Mouse (Mus musculus) adrenal gland, adult 2 months (tissue): ENCODE data around the gene Hist1h1d. TPM values are rescaled to one million over a fixed set of nuclear protein-coding genes. Genes with fewer than 3 reads are reported as not detected.
"Not testable (repeated sequence)": the region's sequence is repeated elsewhere in the genome, so short reads cannot be mapped to it uniquely, and the experiment has no call there.

Experiments used
- DNase-seq: peaks from one replicate; pipeline ENCODE4 v3.0.0; 2021
- microRNA-seq, 2 experiments: library from miRNA; unstranded; fragments of <30 nt; microRNA quantifications; one replicate each; pipeline ENCODE4 v1.2.0; 2021
- polyA plus RNA-seq: library from polyadenylated mRNA; depleted of rRNA; stranded (reverse); fragments of >200 nt; gene quantifications from 2 replicates; pipeline ENCODE4 v1.2.3, GENCODE M21; 2012; rRNA removed
- total RNA-seq, 2 experiments: library from RNA; stranded (reverse); gene quantifications; 2 replicates each; pipeline ENCODE4 v1.2.3; 2021

The Hist1h1d gene
- total and polyA plus RNA-seq, 3 experiments = 2.4 to 3.4 TPM; not detected in 1

DNA sequence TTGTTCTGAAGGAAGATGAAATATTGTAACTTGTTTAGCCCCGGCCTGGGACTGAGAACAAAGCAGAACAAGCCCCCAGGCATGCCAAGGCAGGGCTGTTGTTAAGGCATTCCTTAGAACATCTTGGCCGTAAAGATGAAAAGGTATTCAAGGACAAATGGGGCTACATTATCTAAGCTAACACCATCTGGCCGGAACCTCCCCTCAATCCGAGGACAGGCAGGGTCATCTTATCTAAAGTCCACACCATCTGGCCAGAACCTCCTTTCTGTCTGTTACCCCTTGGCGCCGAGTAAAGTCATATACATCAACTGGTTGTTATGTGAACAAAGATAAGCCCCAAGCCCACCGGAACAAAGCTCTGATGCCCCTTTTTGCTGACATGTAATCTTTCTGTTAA, 38.8 kb downstream of the Hist1h1d start:
- DNase-seq = not testable (repeated sequence)

GRCm38 (mm10) chr13:23592614-23593013, 39.6 kb downstream of the Hist1h1d start:
- DNase-seq = no peak

GRCm38 (mm10) chr13:23593051-23593770, 40.1 kb downstream of the Hist1h1d start:
- no peak for DNase-seq

- DNase-seq = no peak
Measured at GRCm38 (mm10) chr13:23595185-23595584, 42.1 kb downstream of the Hist1h1d start.

DNA sequence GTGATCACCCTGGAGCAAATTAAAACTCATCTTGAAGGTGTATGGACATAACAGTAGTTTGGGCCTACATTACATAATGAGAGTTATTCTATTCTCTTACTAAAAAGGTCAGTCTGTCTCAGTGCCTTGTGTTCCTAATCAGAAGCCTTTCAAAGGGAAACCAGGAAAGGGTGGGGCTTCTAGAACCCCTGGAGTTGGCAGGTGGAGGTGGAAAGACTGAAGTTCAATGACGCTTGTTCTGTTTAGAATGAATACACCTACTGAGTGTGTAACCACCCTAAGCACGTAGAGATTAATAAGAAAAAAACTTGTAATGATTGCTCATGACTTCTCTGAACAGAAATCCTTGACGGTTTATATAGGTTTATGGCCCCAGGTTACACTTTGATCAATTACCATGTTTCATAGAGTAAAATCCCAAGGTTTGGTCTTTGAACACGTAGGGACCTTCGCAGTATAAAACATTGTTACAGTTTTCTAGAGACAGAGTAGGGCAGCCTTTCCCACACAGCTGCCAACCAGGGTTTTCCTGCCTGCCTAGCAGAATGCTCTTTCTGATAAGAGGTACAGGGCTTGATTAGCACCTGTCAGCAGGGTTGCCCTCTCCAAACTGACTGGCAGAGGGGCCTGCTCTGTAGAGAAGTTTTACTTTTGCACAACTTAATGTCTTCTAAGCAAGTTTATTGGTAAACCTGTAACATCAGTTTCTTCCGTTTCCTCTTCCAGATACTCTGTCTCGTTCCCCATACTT, 42.7 kb downstream of the Hist1h1d start:
- DNase-seq = no peak

GRCm38 (mm10) chr13:23597957-23598356, 44.9 kb downstream of the Hist1h1d start:
- DNase-seq = peak; percentile 77

GRCm38 (mm10) chr13:23603182-23603699, 50.2 kb downstream of the Hist1h1d start:
- DNase-seq = no peak

DNA sequence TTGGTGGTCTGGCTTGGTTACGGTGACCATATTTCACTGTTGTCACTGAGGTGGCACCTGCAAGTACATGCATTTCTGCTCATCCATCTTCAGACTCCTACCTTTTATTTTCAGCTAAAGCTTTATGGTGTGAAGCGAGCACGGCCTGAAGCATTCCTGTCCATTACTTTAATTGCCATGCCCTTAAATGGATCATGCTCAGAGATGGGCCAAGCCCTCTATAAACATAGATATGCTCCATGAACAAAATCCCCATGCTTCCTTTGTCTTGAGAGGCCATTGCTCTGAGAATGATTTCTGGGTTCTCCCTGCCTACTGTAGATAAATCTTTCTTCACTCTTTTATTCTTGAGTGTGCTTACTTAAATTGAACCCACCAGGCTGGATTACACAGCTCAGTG, 51.4 kb downstream of the Hist1h1d start:
- DNase-seq = no peak

DNA sequence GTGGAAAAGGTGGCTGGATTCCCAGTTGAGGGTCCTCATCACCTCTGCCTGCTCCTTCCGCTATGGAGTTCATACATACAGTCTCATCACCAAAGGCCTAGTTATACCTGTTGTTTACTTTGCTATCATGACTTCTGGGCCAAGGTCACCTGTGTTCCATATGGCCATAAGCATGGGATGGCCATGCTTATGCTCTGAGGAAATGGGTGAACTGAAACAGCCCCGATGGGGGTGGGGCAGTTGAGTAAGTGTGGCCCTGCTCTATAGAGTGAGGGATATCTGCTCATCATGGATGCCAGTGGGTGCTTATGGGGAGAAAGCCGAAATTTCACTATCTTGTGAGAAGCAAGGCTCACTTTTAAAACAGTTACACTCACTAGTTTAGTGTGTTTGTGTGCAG, 52.0 kb downstream of the Hist1h1d start:
- no peak for DNase-seq

DNA sequence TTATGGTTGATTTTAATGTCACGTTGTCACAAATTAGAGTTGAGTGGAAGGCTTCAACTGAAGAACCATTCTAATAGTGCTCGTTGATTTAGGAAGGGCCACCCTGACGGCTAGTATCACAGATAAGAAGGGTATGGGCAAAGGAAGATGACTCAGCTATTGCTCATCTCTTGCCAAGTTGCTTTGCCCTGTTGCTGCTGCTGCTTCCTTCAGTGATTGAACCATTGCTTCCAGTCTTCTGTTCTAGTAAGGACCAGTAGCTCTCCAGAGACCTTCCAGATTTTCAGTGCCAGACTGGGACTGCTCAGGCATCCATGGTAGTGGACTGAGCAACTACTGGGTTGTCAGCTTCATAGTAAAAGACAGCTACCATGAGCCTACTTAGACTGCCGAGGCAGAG, 56.1 kb downstream of the Hist1h1d start:
- DNase-seq = no peak

DNA sequence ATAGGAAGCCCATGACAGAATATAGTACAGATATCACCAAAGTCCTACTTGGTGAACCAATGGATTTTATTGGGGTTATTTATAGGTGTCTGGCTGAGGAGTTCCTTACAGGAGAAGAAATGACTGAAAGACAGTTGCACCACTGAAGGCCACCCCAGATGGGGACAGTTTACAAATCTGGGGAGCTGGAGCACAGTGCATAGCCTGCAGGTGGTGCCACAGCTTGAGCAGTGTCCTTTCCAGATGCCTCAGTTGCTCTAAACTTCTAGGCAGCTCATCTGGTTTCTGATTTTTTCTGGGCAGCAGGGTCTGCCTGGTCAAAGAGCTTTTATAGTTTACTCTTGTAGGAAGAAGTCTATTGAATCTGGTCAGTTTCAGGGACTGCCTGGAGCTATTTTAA, 56.8 kb downstream of the Hist1h1d start:
- no peak for DNase-seq

Small RNAs within 50 kb of the gene (microRNA-seq; reads per million reads assigned to microRNA genes)
- gene Gm44297 (0 reads per million in 2 experiments), gene Gm44359 (0 reads per million in 2 experiments), gene Gm44394 (0 reads per million in 2 experiments), gene n-TStga1 (0 to 1.7 reads per million in 2 experiments)

Other genes starting within 250 kb of the Hist1h1d start
Only the 30 nearest of the 34 such genes appear.
- 10 to 100 TPM; 16.3 to 20.7 TPM for gene Zfp322a, start 184.1 kb upstream of the Hist1h1d start, total RNA-seq
- 0.40 and 0.53 TPM in 2 replicates for gene Zfp322a, start 184.1 kb upstream of the Hist1h1d start, polyA plus RNA-seq
- 1 to 10 TPM; 7.0 to 8.5 TPM for gene Abt1, start 129.4 kb upstream of the Hist1h1d start, total RNA-seq
- gene Abt1, start 129.4 kb upstream of the Hist1h1d start, polyA plus RNA-seq = 1.1 TPM in 2 replicates
- not detected for gene Btn1a1, start 87.4 kb upstream of the Hist1h1d start, total RNA-seq
- not detected in 2 replicates for gene Btn1a1, start 87.4 kb upstream of the Hist1h1d start, polyA plus RNA-seq
- gene Btn2a2, start 64.4 kb upstream of the Hist1h1d start, total RNA-seq = not detected
- not detected in 2 replicates for gene Btn2a2, start 64.4 kb upstream of the Hist1h1d start, polyA plus RNA-seq
- 100 to 1,000 TPM; 338 to 400 TPM for gene Hist1h4h, start 22.2 kb upstream of the Hist1h1d start, total RNA-seq
- 20.2 and 33.8 TPM in 2 replicates for gene Hist1h4h, start 22.2 kb upstream of the Hist1h1d start, polyA plus RNA-seq
- 10 to 100 TPM; 17.9 to 20.0 TPM for gene Hist1h2af, start 19.4 kb upstream of the Hist1h1d start, total RNA-seq
- 24.9 and 66.0 TPM in 2 replicates for gene Hist1h2af, start 19.4 kb upstream of the Hist1h1d start, polyA plus RNA-seq
- 1 to 10 TPM; 2.2 to 7.1 TPM for gene Hist1h3g, start 17.8 kb upstream of the Hist1h1d start, total RNA-seq
- gene Hist1h3g, start 17.8 kb upstream of the Hist1h1d start, polyA plus RNA-seq = 3.2 and 3.5 TPM in 2 replicates
- 1 to 10 TPM; 3.0 to 3.2 TPM for gene Hist1h2bh, start 9.9 kb upstream of the Hist1h1d start, total RNA-seq
- 1.2 and 1.5 TPM in 2 replicates for gene Hist1h2bh, start 9.9 kb upstream of the Hist1h1d start, polyA plus RNA-seq
- gene Hist1h3f, start 9.2 kb upstream of the Hist1h1d start, total RNA-seq = 10 to 100 TPM; 16.8 to 18.0 TPM
- gene Hist1h3f, start 9.2 kb upstream of the Hist1h1d start, polyA plus RNA-seq = 3.0 and 3.1 TPM in 2 replicates
- 10 to 100 TPM; 37.2 to 51.6 TPM for gene Hist1h4f, start 1.6 kb upstream of the Hist1h1d start, total RNA-seq
- gene Hist1h4f, start 1.6 kb upstream of the Hist1h1d start, polyA plus RNA-seq = 0.40 and 2.2 TPM in 2 replicates
- gene Hist1h3e, start 9.1 kb downstream of the Hist1h1d start, total RNA-seq = 10 to 100 TPM; 41.4 to 51.2 TPM
- gene Hist1h3e, start 9.1 kb downstream of the Hist1h1d start, polyA plus RNA-seq = 12.8 and 14.0 TPM in 2 replicates
- gene Hist1h2ae, start 18.0 kb downstream of the Hist1h1d start, total RNA-seq = 1 to 10 TPM; 2.7 to 4.9 TPM
- gene Hist1h2ae, start 18.0 kb downstream of the Hist1h1d start, polyA plus RNA-seq = 0.90 and 3.7 TPM in 2 replicates
- gene Hist1h2bg, start 18.1 kb downstream of the Hist1h1d start, total RNA-seq = 10 to 100 TPM; 41.1 to 60.2 TPM
- 25.3 and 27.0 TPM in 2 replicates for gene Hist1h2bg, start 18.1 kb downstream of the Hist1h1d start, polyA plus RNA-seq
- 10 to 100 TPM; 17.9 to 21.6 TPM for gene Hist1h2bf, start 20.9 kb downstream of the Hist1h1d start, total RNA-seq
- 0.80 and 5.5 TPM in 2 replicates for gene Hist1h2bf, start 20.9 kb downstream of the Hist1h1d start, polyA plus RNA-seq
- gene Hist1h2ad, start 21.1 kb downstream of the Hist1h1d start, total RNA-seq = 1 to 10 TPM; 2.9 to 6.4 TPM
- gene Hist1h2ad, start 21.1 kb downstream of the Hist1h1d start, polyA plus RNA-seq = 2.5 and 3.2 TPM in 2 replicates
- gene Hist1h3d, start 22.5 kb downstream of the Hist1h1d start, total RNA-seq = 1 to 10 TPM; 3.7 to 6.5 TPM
- gene Hist1h3d, start 22.5 kb downstream of the Hist1h1d start, polyA plus RNA-seq = 3.7 TPM in 2 replicates
- gene Hist1h4d, start 28.3 kb downstream of the Hist1h1d start, total RNA-seq = 100 to 1,000 TPM; 118 to 129 TPM
- 2.6 and 2.7 TPM in 2 replicates for gene Hist1h4d, start 28.3 kb downstream of the Hist1h1d start, polyA plus RNA-seq
- gene Hist1h2be, start 67.9 kb downstream of the Hist1h1d start, total RNA-seq = 10 to 100 TPM; 11.3 to 14.8 TPM
- 1.7 and 2.0 TPM in 2 replicates for gene Hist1h2be, start 67.9 kb downstream of the Hist1h1d start, polyA plus RNA-seq
- gene Hist1h1e, start 69.3 kb downstream of the Hist1h1d start, total RNA-seq = 10 to 100 TPM; 44.2 to 71.4 TPM
- 1.0 and 1.2 TPM in 2 replicates for gene Hist1h1e, start 69.3 kb downstream of the Hist1h1d start, polyA plus RNA-seq
- gene Hist1h2ac, start 130.7 kb downstream of the Hist1h1d start, total RNA-seq = 1 to 10 TPM; 2.0 to 2.5 TPM
- gene Hist1h2ac, start 130.7 kb downstream of the Hist1h1d start, polyA plus RNA-seq = 0.34 and 0.87 TPM in 2 replicates
- gene Hist1h2bc, start 130.9 kb downstream of the Hist1h1d start, total RNA-seq = 100 to 1,000 TPM; 143 to 210 TPM
- gene Hist1h2bc, start 130.9 kb downstream of the Hist1h1d start, polyA plus RNA-seq = 308 and 343 TPM in 2 replicates
- gene Hist1h1t, start 142.6 kb downstream of the Hist1h1d start, total RNA-seq = not detected
- gene Hist1h1t, start 142.6 kb downstream of the Hist1h1d start, polyA plus RNA-seq = not detected in 2 replicates
- 10 to 100 TPM; 70.2 to 84.7 TPM for gene Hist1h4c, start 145.2 kb downstream of the Hist1h1d start, total RNA-seq
- 1.7 and 2.8 TPM in 2 replicates for gene Hist1h4c, start 145.2 kb downstream of the Hist1h1d start, polyA plus RNA-seq
- gene Hfe, start 157.6 kb downstream of the Hist1h1d start, total RNA-seq = 10 to 100 TPM; 22.3 to 33.0 TPM
- gene Hfe, start 157.6 kb downstream of the Hist1h1d start, polyA plus RNA-seq = 27.9 and 30.3 TPM in 2 replicates
- 100 to 1,000 TPM; 168 to 270 TPM for gene Hist1h1c, start 185.5 kb downstream of the Hist1h1d start, total RNA-seq
- 32.9 and 41.2 TPM in 2 replicates for gene Hist1h1c, start 185.5 kb downstream of the Hist1h1d start, polyA plus RNA-seq
- 10 to 100 TPM in 1 of 2 experiments, 1 to 10 TPM in 1; 4.6 to 14.7 TPM for gene Hist1h3c, start 192.3 kb downstream of the Hist1h1d start, total RNA-seq
- 4.9 and 6.7 TPM in 2 replicates for gene Hist1h3c, start 192.3 kb downstream of the Hist1h1d start, polyA plus RNA-seq
- 10 to 100 TPM; 17.1 TPM for gene Hist1h2bb, start 193.5 kb downstream of the Hist1h1d start, total RNA-seq
- gene Hist1h2bb, start 193.5 kb downstream of the Hist1h1d start, polyA plus RNA-seq = 4.2 and 5.6 TPM in 2 replicates
- gene Hist1h2ab, start 197.9 kb downstream of the Hist1h1d start, total RNA-seq = 10 to 100 TPM; 25.7 to 26.0 TPM
- 1.6 and 4.1 TPM in 2 replicates for gene Hist1h2ab, start 197.9 kb downstream of the Hist1h1d start, polyA plus RNA-seq
- 10 to 100 TPM; 25.0 to 32.1 TPM for gene Hist1h3b, start 199.0 kb downstream of the Hist1h1d start, total RNA-seq
- 2.5 and 3.2 TPM in 2 replicates for gene Hist1h3b, start 199.0 kb downstream of the Hist1h1d start, polyA plus RNA-seq
- gene Hist1h4b, start 203.8 kb downstream of the Hist1h1d start, total RNA-seq = 10 to 100 TPM; 64.3 to 65.2 TPM
- 2.4 and 3.9 TPM in 2 replicates for gene Hist1h4b, start 203.8 kb downstream of the Hist1h1d start, polyA plus RNA-seq